Comparison of ENCODE assay signal across 7 mouse cellular contexts in the genomic region with DNA sequence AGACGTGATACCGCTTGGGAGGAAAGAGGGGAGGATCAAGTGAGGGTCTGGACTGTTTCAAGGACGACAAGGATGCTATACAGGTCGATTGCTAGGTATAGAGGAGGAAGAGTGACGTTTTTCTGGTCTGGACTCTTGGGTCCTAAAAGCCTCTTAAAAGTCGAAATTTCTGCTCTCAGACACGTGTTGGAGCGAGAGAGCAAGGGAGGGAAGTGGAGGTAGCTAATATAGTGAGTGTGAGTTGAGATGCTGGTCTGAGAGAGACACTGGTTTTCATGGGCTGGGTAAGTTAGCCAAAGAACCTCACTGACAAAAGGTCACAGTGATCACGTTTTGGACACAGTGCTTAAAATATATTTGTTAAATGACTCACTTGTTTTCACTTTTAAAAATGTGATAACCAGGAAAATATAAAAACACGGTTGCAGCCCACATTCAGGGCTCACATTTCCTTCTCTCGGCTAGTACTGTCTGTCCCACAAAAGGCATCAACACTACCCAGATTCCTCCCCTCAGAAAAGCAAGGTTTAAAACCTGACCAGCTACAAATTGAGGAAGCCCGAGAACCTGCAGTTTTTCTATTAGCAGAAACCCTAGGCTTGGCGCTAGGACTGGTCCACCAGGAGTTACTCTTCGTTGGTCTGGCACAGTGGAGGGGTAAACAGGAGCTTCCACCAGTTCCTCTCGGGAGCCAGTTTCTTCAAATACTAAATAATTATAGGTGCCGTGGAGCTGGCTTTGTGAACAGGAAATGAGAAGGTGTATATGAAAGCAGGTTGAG. TPM values are rescaled to one million over a fixed set of nuclear protein-coding genes. Genes with fewer than 3 reads are reported as not detected.
DNase-seq lines count a peak whose midpoint lies in the region; ATAC-seq and TF ChIP-seq lines count a peak whose summit lies in the region.

No protein-coding gene starts in this region.

- TF ChIP-seq CTCF in lung, postnatal 0 days (IDR thresholded peaks at IDR 0.05), result no peak

- no peak for ATAC-seq in lung, postnatal 0 days
- ATAC-seq in forebrain, embryonic 12.5 days (ENCODE audit: low FRiP score), result 0 out of 2 replicates have a peak, but pooled peaks have one; percentile 5
- ATAC-seq in liver, embryonic 11.5 days (replicated peaks; ENCODE audit: low FRiP score), result no peak; the same call in none of the 2 replicates
- ATAC-seq in stomach, embryonic 16.5 days (ENCODE audit: insufficient read depth, low FRiP score), result peak; percentile 3; the same call in 1 of the 2 replicates

- H3K4me3 ChIP-seq in lung, postnatal 0 days (ENCODE audit: low read depth, low read length), result peak overlapping the region; percentile 78; the same call in 1 of the 2 replicates
- H3K4me3 ChIP-seq in forebrain, embryonic 12.5 days (replicated peaks), result peak overlapping the region; percentile 70
- H3K4me3 ChIP-seq in liver, embryonic 11.5 days (ENCODE audit: low read depth, low read length), result peak overlapping the region; percentile 79; the same call in 1 of the 2 replicates
- H3K4me3 ChIP-seq in stomach, embryonic 16.5 days (replicated peaks; ENCODE audit: low read length), result peak overlapping the region; percentile 88

- H3K9me3 ChIP-seq in lung, postnatal 0 days (ENCODE audit: low read length), result no peaks in the 10 kb centered on the region
- no peaks in the 10 kb centered on the region for H3K9me3 ChIP-seq in forebrain, embryonic 12.5 days
- no peaks in the 10 kb centered on the region for H3K9me3 ChIP-seq in liver, embryonic 11.5 days (ENCODE audit: control insufficient read depth, low read length)
- H3K9me3 ChIP-seq in stomach, embryonic 16.5 days (replicated peaks; ENCODE audit: control insufficient read depth, low read length), result no peaks in the 10 kb centered on the region

- peaks cover 13% of the 10 kb centered on the region; the same call in 1 of the 2 replicates for H3K4me1 ChIP-seq in lung, postnatal 0 days (ENCODE audit: insufficient read depth, low read depth, low read length)
- peaks cover 28% of the 10 kb centered on the region for H3K4me1 ChIP-seq in forebrain, embryonic 12.5 days
- H3K4me1 ChIP-seq in liver, embryonic 11.5 days (replicated peaks; ENCODE audit: control insufficient read depth, insufficient read depth, low read length), result peaks cover 14% of the 10 kb centered on the region
- peaks cover 13% of the 10 kb centered on the region for H3K4me1 ChIP-seq in stomach, embryonic 16.5 days (ENCODE audit: control insufficient read depth, insufficient read depth, low read length)

- H3K9ac ChIP-seq in lung, postnatal 0 days (replicated peaks; ENCODE audit: low read depth), result peak overlapping the region; percentile 74; the same call in 1 of the 2 replicates
- 0 out of 2 replicates have a peak overlapping the region, but pooled peaks have one; percentile 77 for H3K9ac ChIP-seq in forebrain, embryonic 12.5 days
- H3K9ac ChIP-seq in liver, embryonic 11.5 days (ENCODE audit: low read depth, low read length), result peak overlapping the region; percentile 77; the same call in 1 of the 2 replicates
- H3K9ac ChIP-seq in stomach, embryonic 16.5 days (ENCODE audit: low read length), result peak overlapping the region; percentile 91

- DNase-seq in lung, postnatal 0 days (ENCODE audit: low spot score), result no peak
- DNase-seq in lung, postnatal 36 days, result no peak
- DNase-seq in liver, embryonic 11.5 days (ENCODE audit: low spot score), result no peak
- DNase-seq in layer of hippocampus, postnatal 25 days (ENCODE audit: extremely low spot score in 1 of 2, low spot score in 1 of 2), result no peak
- DNase-seq in adrenal gland, postnatal 36 days, result no peak

- H3K36me3 ChIP-seq in lung, postnatal 0 days (ENCODE audit: insufficient read depth, low read length), result no peaks in the 10 kb centered on the region
- H3K36me3 ChIP-seq in forebrain, embryonic 12.5 days (replicated peaks), result peaks cover 9% of the 10 kb centered on the region
- H3K36me3 ChIP-seq in liver, embryonic 11.5 days (ENCODE audit: control insufficient read depth, insufficient read depth, low read length), result no peaks in the 10 kb centered on the region
- H3K36me3 ChIP-seq in stomach, embryonic 16.5 days (ENCODE audit: control insufficient read depth, insufficient read depth, low read length), result no peaks in the 10 kb centered on the region

- TF ChIP-seq EP300 in lung, postnatal 0 days (IDR thresholded peaks at IDR 0.05), result no peak

- H3K4me2 ChIP-seq in lung, postnatal 0 days (replicated peaks; ENCODE audit: low read depth, low read length), result peak overlapping the region; percentile 87
- peak overlapping the region; percentile 86 for H3K4me2 ChIP-seq in forebrain, embryonic 12.5 days
- H3K4me2 ChIP-seq in liver, embryonic 11.5 days, result peak overlapping the region; percentile 99
- peak overlapping the region; percentile 89 for H3K4me2 ChIP-seq in stomach, embryonic 16.5 days (ENCODE audit: low read depth, low read length)

- no peak overlapping the region for H3K27ac ChIP-seq in lung, postnatal 0 days (ENCODE audit: low read length)
- no peak overlapping the region for H3K27ac ChIP-seq in forebrain, embryonic 12.5 days
- no peak overlapping the region for H3K27ac ChIP-seq in liver, embryonic 11.5 days (ENCODE audit: low read depth, low read length)
- no peak overlapping the region; the same call in 1 of the 2 replicates for H3K27ac ChIP-seq in stomach, embryonic 16.5 days (ENCODE audit: low read length)

- 36% methylated on average over 16 of the region's 16 CpGs for WGBS in lung, postnatal 0 days
- WGBS in forebrain, embryonic 12.5 days, result 47% methylated on average over 16 of the region's 16 CpGs
- 39% methylated on average over 16 of the region's 16 CpGs for WGBS in liver, embryonic 11.5 days
- WGBS in stomach, embryonic 16.5 days, result 38% methylated on average over 16 of the region's 16 CpGs

- no peaks in the 10 kb centered on the region for H3K27me3 ChIP-seq in lung, postnatal 0 days (replicated peaks; ENCODE audit: insufficient read depth, low read length)
- H3K27me3 ChIP-seq in forebrain, embryonic 12.5 days, result peaks cover 12% of the 10 kb centered on the region
- no peaks in the 10 kb centered on the region for H3K27me3 ChIP-seq in liver, embryonic 11.5 days (replicated peaks; ENCODE audit: control insufficient read depth, insufficient read depth, low read length)
- H3K27me3 ChIP-seq in stomach, embryonic 16.5 days (ENCODE audit: control insufficient read depth, insufficient read depth, low read length), result no peaks in the 10 kb centered on the region

RNA-seq across cellular contexts. Expression of gene Tubb2a, which starts 0.9 kb away (rescaled TPM):
- 152 and 167 TPM in 2 replicates for polyA plus RNA-seq in lung, postnatal 0 days (2015; fragmentation: Nextera tagmentation; extraction: Ambion mirVana)
- polyA plus RNA-seq in forebrain, embryonic 12.5 days (2016; fragmentation: Nextera tagmentation; extraction: Ambion mirVana), result 397 and 403 TPM in 2 replicates
- 81.0 and 87.9 TPM in 2 replicates for polyA plus RNA-seq in liver, embryonic 11.5 days (2014; fragmentation: Nextera tagmentation; extraction: Ambion mirVana)
- 221 and 243 TPM in 2 replicates for polyA plus RNA-seq in stomach, embryonic 16.5 days (2015; fragmentation: Nextera tagmentation; extraction: Ambion mirVana)
- total RNA-seq in layer of hippocampus, postnatal 25 days (2021), result 1,000 to 10,000 TPM; 1,288 to 1,354 TPM
- total RNA-seq in adrenal gland, postnatal 36 days (2021), result 10 to 100 TPM; 24.6 to 42.9 TPM

RNA-seq across cellular contexts. Expression of gene Bphl, which starts 41.3 kb away (rescaled TPM):
- polyA plus RNA-seq in lung, postnatal 0 days (2015; fragmentation: Nextera tagmentation; extraction: Ambion mirVana), result 55.3 and 70.4 TPM in 2 replicates
- polyA plus RNA-seq in forebrain, embryonic 12.5 days (2016; fragmentation: Nextera tagmentation; extraction: Ambion mirVana), result 35.0 and 38.2 TPM in 2 replicates
- 32.8 and 35.3 TPM in 2 replicates for polyA plus RNA-seq in liver, embryonic 11.5 days (2014; fragmentation: Nextera tagmentation; extraction: Ambion mirVana)
- polyA plus RNA-seq in stomach, embryonic 16.5 days (2015; fragmentation: Nextera tagmentation; extraction: Ambion mirVana), result 48.9 and 49.8 TPM in 2 replicates
- total RNA-seq in layer of hippocampus, postnatal 25 days (2021), result 10 to 100 TPM; 41.5 to 46.1 TPM
- total RNA-seq in adrenal gland, postnatal 36 days (2021), result 10 to 100 TPM; 89.7 to 98.7 TPM

RNA-seq across cellular contexts. Expression of gene Tubb2b, which starts 51.6 kb away (rescaled TPM):
- 6.0 and 7.5 TPM in 2 replicates for polyA plus RNA-seq in lung, postnatal 0 days (2015; fragmentation: Nextera tagmentation; extraction: Ambion mirVana)
- polyA plus RNA-seq in forebrain, embryonic 12.5 days (2016; fragmentation: Nextera tagmentation; extraction: Ambion mirVana), result 311 and 346 TPM in 2 replicates
- polyA plus RNA-seq in liver, embryonic 11.5 days (2014; fragmentation: Nextera tagmentation; extraction: Ambion mirVana), result 7.6 and 7.7 TPM in 2 replicates
- 41.7 and 45.5 TPM in 2 replicates for polyA plus RNA-seq in stomach, embryonic 16.5 days (2015; fragmentation: Nextera tagmentation; extraction: Ambion mirVana)
- 100 to 1,000 TPM; 319 to 347 TPM for total RNA-seq in layer of hippocampus, postnatal 25 days (2021)
- 1 to 10 TPM; 1.4 to 2.2 TPM for total RNA-seq in adrenal gland, postnatal 36 days (2021)

Comparison
In these comparisons a context has a peak if more than half of its experiments do, and no peak if none do; other contexts are left out.
1. ATAC-seq: peak in forebrain, embryonic 12.5 days (single experiment) and stomach, embryonic 16.5 days (single experiment); none in lung, postnatal 0 days (single experiment) and liver, embryonic 11.5 days (single experiment).
2. Peak in every context shown above with its lines, with median percentiles within 50 percentile points of each other: H3K4me2 ChIP-seq, H3K4me3 ChIP-seq and H3K9ac ChIP-seq.